Mouse (Mus musculus) yolk sac, embryonic 10.5 days (tissue): ENCODE measurements around the gene A1cf.

Experiments used
- DNase-seq: peaks from one replicate; pipeline ENCODE4 v3.0.0-alpha.2; 2017; ENCODE audit warnings: low spot score

A1cf gene

GRCm38 (mm10) chr19:31868521-31868920 is at the start of gene A1cf:
TSS of gene A1cf (plus strand) at chr19:31868764.
- DNase-seq, result peak; percentile 41

DNA sequence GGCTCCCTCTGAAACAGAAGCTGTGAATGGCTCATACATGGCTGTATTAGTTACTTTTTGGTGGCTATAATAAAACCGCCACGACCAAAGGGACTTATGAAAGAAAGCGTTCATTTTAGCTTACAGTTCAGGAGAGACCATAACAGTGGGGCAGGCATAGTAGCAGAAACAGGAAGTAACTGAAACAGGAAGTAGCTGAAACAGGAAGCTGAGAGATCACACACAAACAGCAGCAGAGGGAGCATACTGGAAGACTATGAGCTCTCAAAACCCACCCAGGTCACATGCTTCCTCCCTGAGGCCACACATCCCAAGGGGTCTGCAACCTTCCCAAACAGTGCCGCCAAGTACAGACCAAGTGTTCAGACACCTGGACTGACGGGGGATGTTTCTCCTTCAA is 34.3 kb upstream of the A1cf start:
- no peak for DNase-seq

- no peak for DNase-seq
Measured at GRCm38 (mm10) chr19:31861909-31862308, 6.7 kb upstream of the A1cf start.

DNA sequence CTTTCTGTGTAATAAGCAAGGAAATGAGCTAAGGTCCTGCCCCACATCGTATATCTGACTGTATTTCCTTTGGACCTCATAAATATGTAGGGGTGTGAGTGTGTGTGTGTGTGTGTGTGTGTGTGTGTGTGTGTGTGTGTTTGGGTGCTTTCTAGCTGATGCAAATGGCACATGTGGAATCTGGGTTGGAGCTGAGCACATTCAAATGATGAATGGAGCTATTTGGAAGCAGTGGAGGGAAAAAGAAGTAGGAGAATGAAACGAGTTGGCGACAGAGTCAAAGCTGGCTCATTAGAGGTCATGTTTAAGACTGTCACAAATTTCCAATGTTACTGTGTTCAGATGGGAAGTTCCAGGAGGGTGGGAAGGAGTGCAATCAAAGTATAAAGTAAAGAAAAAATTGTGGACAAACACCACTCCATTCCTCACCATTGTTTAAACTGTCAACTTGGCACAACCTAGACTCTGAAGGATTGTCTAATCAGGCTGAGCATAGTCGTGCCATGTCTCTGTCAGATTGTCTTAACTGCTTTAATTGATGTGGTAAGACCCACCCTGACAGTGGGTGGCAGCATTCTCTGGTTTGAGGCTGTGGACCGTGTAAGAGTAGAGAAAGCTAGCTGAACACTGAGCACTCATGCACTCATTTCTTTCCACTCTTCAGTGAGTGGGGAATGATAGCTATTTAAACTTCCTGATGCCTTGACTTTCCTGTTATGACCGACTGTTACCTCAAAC is 5.9 kb upstream of the A1cf start:
- no peak for DNase-seq

DNA sequence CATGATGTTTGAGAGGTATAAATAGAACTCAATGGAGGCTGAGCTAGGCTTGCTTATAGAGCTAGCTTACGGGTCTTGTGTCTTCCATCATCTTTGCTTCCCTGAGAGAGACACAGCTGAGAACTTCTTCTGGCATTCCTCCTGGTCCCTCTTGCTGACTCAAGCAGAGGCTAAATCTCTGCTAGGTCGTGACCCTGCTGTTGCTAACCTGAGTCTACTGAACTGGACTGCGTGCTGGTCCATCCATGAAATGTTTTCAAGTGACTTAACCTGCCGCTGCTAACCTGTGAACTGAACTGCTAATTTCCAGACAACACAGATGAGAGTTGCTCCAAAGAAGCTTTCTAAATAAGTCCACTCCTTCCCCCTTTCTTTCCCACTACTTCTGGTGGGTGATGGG is 3.1 kb upstream of the A1cf start:
- no peak for DNase-seq

DNA sequence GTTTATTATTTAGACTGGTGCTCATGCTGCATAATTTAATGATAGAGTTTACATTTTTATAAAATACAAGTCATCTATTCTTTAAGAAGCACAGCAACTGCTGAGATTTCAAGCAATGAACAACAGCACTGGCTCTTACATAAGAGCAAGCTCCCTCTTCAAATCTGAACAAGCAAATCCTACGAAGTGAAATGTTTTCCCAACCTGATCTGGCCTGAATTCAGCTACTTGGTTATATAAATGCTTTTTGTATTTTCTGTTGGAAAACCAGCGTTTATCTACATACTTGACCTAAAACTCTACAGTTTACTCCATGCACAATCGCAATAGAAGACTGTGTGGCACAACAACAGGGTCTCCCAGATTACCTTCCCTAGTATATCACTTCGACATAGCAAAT is 488 bp upstream of the A1cf start:
- DNase-seq, result no peak

GRCm38 (mm10) chr19:31868971-31869370 is 407 bp downstream of the A1cf start:
- DNase-seq, result no peak

DNA sequence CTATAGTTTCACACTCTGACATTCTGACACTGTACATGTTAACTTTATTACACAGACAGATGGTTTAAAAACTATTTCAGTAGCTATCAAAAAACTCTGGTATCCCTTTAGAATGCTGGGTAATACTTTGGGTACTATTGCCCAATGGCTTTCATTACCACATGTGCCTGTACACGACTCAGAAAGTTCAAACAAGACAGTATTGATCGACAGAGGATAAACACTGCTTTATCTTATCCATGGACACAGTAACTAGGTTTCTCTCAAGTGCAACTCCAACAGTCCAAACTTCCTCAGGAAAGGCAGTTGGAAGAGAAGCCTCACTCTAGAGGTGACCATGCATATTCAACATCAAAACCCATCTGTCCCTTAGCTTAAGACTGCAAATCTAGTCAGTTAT is 2.8 kb downstream of the A1cf start:
- DNase-seq, result peak; percentile 19

DNA sequence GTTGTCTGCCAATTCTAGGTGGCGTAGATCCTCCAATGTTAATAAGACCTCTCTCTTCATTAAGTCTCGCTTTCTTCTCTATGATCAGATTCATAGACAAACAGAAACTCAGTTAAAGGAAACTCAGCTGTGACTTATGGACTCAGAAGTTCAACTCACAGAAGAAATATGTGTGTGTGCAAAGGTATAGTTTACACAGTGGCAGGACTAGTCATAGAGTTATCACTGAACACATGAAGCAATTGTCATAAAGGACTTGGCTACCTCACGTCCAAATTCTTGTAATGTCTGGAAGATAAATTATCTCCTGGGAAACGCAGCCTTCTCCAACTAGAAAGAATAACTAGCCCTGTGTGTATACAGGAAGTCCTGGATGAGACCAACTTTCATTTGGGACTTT is 9.4 kb downstream of the A1cf start:
- DNase-seq, result no peak

DNA sequence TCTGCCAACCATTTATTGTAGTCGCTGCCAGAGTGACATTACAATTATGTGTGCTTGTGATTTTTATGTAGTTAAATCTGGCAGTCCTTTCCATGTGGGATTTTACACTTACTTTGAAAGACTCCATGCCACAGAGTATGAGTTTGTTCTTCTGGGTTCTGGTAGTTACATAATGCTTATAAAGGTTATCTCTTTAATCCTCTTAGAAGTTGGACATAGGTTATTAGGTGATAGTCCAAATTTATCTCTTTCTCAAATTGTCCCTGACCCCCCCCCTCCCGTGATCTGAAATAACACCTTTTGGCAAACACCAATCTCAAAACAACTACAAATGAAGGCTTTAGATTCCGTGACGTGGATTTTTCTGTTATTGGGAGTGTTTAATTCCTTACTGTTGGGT is 16.0 kb downstream of the A1cf start:
- DNase-seq, result no peak

GRCm38 (mm10) chr19:31887275-31887674 is 18.7 kb downstream of the A1cf start:
- no peak for DNase-seq

- no peak for DNase-seq
Measured at GRCm38 (mm10) chr19:31889988-31890387, 21.4 kb downstream of the A1cf start.

DNA sequence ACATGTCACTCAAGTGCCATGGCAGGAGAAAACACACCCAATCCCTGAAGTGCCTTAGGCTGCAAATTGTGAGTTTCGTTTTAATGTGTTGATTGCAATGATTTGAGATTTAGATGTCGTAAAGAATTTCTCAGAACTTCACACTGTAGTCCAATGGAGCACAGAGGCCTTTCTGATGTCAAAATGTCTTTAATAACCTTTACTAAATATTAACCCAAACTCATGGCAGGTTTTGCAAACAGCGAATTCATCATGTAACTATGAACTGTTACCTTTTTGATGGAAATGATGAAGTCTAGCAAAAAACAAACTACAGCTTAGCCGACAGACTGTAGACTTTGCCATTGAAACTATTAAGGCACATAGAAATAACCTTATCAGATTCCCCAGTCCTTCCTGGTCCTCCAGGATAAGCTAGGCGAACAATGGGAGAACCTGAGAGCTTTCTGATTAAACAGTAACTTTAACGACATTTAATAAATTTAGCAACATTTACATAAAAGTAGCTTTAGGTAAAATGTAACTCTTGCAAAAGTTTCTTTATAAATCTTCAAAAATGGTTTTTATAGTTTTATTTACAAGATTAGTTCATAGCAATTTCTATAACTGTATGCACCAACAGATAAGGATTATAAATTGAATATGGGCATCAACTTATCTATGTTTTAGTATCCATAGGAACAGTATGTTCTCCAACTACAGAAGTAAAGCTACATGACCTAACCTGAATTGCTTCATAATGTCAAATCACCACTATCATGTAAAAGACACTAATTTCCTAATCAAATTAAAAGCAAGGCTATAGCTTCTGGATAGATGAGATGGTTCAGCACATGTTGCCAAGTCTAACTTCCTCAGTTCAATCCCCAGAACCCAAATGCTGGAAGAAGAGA is 22.7 kb downstream of the A1cf start:
- no peak for DNase-seq

DNA sequence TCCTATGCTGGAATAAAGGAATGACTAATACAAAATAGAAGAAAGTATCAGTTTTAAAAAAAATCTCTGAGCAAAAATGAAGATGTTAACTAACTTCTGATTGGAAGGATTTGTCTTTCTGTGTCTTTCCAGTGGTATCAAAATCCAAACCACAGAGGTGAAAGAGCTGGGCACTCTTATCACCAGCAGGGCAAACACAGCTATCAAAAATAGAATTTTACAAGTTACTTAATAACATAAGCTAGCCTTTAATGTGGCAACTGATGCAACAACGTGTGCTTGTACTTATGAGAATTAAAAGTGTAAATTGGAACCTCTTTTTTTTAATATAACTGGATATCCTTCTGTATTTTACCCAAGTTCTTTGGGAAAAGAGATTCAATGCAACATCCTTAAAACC is 27.4 kb downstream of the A1cf start:
- DNase-seq, result no peak

DNA sequence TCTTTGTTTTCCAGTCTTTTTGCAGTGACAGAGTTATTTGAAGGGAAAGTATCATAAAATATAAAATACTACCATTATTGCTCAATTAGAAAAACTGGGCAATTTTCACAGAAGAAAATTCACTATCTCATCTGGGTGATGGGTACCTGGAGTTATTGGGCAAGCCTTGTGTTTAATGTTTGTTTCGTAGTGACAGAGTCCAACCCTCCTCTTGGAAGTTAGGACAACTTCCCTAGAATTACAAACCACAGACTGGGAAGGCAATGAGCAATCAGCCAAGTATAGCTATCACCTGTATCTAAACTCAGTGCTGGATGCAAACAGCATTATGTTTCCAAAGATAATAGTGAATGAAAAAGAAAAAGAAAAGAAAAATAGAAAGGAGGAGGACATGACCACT is 28.1 kb downstream of the A1cf start:
- peak; percentile 23 for DNase-seq

DNA sequence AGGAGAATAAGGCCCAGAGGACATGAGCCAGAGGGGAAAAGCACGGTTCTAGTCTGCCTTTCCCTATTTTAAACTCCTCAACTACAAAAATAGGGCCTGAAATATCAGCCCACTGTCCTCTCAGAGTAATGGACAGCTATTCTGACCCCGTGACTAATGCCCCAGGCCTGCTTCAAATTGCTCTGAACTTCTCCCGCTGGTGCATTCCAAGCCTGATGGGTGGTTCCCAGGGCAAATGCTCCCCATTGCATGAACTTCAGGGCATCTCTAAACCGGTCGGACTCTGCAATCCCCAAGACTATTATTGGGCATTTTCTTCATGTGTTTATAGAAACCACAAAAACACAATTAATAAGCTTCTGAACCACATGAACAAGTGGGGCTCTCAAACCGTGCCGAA is 37.1 kb downstream of the A1cf start:
- DNase-seq, result no peak

GRCm38 (mm10) chr19:31910423-31910822 is 41.9 kb downstream of the A1cf start:
- no peak for DNase-seq

DNA sequence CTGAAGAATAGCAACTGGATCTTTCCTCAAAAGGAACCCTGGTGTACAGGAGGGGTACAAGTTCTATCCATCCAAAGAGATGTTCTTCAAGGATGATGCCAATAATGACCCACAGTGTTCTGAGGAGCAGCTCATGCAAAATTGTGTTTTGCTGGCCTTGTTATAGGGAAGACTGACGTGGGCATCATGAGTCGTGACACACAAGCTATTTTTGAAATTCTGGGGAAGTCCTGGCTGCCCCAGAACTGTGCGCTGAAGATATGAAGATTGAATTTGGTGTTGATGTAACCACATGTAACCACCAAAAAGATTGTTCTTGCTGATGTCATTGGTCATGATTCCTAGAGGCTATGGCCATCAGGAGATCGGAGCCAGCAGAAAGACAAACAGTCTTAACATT is 45.4 kb downstream of the A1cf start:
- no peak for DNase-seq

DNA sequence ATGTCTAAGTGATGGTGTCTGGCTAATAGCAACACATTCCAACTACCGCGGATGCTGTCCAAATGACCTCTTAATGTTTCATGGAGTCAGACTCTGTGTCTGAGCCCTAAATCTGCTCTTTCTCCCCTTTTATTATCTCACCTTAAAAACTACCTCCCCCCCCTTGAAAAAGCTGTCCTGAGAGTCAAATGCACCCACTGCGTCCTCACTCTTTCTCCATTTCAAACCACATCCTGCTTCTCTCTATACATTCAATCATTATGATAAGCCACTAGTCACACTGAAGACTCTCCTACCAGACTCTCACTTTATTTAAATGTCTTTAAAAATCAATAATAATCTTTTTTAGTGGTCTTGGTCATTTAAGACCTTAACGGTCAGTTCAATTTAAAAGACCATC is 51.8 kb downstream of the A1cf start:
- no peak for DNase-seq

GRCm38 (mm10) chr19:31921852-31922251 is 53.3 kb downstream of the A1cf start:
- DNase-seq, result no peak

DNA sequence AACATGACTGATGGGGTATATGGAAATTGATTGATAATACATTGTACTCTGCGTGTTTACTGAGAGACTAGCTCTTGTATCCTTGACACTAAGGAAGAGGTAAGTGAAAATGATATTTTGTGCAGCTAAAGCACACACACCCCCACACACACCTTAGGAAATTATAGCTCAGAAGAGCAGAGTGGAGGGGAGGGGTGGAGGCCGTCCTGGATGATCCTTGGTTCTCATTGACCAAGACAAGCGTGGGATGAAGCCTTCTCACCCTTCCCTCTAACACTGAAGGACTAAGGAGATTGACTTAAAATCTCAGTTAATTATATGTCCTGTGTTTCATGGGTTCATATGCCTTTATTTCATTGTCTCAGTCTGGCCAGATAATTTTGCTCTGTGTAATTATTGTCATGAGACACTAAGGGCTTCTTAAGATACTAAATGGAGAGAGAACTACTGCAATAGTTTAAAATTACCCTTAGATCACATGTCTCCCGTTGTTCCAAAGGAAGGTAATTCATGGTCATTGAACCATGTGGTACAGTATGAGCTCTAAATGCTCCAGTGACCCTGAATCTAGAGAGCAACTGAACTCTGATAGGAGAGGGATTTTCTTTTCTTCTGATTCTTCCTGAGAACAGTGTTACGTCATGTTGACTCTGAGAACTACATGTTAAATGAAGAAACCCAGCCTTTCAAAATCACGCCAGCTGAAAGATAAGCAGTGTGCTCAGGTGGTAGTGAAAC is 55.2 kb downstream of the A1cf start:
- DNase-seq, result no peak

DNA sequence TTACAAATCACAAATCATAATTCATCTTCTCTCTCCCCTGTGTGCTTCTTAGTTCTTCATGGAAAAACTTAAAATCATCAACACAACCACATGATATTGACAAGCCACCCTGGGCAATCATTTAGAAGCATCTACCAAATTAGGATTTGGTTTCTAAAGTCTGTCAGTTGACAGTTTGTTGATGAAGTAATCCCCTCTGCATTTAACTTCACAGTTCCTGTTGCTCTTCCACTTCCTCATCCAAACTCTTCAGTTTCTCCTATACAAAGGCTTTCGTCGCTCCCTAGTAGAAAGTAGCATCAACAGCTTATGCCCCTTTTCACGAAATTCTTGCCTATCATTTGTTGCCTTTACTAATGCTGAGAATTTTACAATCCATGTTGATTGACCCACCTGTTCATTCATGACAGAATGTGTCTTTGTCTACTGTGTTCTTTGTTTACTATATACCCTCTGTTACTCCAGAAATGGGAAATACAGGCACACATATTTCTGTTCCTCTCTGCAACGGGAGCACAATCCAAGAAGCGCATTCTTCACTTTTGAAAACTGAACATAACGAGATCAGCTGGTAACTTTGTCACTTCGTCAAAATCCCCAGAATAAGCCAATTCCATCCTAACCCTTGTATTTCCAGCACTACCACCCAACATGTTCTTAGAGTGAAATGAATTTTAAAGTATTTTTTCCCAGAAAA is 82.4 kb downstream of the A1cf start:
- no peak for DNase-seq
